In the genomic region with DNA sequence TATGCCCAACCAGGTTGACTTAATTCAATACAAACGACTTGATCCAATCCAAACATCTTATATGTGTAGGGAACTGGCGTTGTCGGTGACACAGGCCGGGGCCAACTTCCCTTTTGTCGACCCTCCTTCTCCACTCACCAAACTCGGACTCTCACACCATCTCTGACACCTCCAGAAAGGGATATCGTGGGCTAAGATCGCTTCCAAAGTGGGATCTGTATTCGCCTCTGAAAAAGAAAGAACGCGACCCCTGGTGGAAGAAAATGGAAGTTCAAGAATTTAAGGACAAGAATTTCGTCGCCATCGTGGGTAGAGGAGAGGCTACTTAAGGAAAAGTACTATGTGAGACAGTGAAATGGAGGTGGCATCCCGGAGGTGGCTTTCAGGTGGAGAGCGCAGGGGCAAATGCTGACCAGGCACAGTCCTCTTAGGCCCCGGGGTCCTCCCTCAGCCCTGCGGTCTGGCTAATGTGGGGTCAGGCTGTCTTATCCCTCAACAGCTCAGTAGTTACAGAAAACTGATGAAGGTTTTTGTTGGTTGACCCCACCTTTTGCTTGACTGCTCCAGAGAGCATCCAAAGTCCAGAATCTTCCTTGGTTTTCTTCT, we compare ENCODE assay signal across 9 mouse cellular contexts. TPM values are rescaled to one million over a fixed set of nuclear protein-coding genes. Genes with fewer than 3 reads are reported as not detected.
DNase-seq lines count a peak whose midpoint lies in the region; ATAC-seq lines count a peak whose summit lies in the region.
"Had no signal": no experiment of that assay in that cellular context is flagged by ENCODE, and none has a peak within 500 bp of the region (broad histone marks: within the 10 kb centered on the region; RNA-seq: fewer than 3 reads in every experiment).

No protein-coding gene starts in this region.

- intact Hi-C loops in left cerebral cortex, postnatal 14 days (cut with DNase I): loop anchor here (1.0 to 5.0 kb wide), 2 partner anchors 310 to 329 kb away; no protein-coding TSS in a partner anchor

- 3% methylated on average over 18 of the region's 18 CpGs for WGBS in forebrain, embryonic 11.5 days
- 5% methylated on average over 18 of the region's 18 CpGs for WGBS in hindbrain, embryonic 14.5 days
- WGBS in stomach, embryonic 15.5 days: 6% methylated on average over 18 of the region's 18 CpGs

- no peaks in the 10 kb centered on the region for H3K9me3 ChIP-seq in forebrain, embryonic 11.5 days (ENCODE audit: control insufficient read depth, low read length)
- H3K9me3 ChIP-seq in hindbrain, embryonic 14.5 days (ENCODE audit: control insufficient read depth, low read length): no peaks in the 10 kb centered on the region
- no peaks in the 10 kb centered on the region for H3K9me3 ChIP-seq in stomach, embryonic 15.5 days

- peak; percentile 45 for DNase-seq in right cerebral cortex, adult 18-20 months
- DNase-seq in right cerebral cortex, postnatal 25 days: no peak
- peak; percentile 72 for DNase-seq in c-Kit-positive CD71-positive TER-119-positive erythroid progenitor cells, embryonic 14.5 days (ENCODE audit: low spot score)
- peak; percentile 75 for DNase-seq in forebrain, embryonic 11.5 days (ENCODE audit: low spot score)
- peak; percentile 93 for DNase-seq in hindbrain, embryonic 14.5 days (ENCODE audit: low spot score)
- DNase-seq in left cerebral cortex, postnatal 14 days (ENCODE audit: low spot score in 2 of 2): peak; percentile 68 to 76

- 0 out of 2 replicates have a peak, but pooled peaks have one; percentile 15 for ATAC-seq in forebrain, embryonic 11.5 days (replicated peaks; ENCODE audit: low FRiP score)
- peak; percentile 29 for ATAC-seq in hindbrain, embryonic 14.5 days (ENCODE audit: low FRiP score)
- peak; percentile 28 for ATAC-seq in megakaryocyte-erythroid progenitor cell, adult 5-6 weeks (replicated peaks; ENCODE audit: low FRiP score, low TSS enrichment, poor library complexity, severe bottlenecking)
- no peak for ATAC-seq in stomach, embryonic 15.5 days (ENCODE audit: insufficient read depth, low FRiP score, low read depth)

- H3K4me1 ChIP-seq in forebrain, embryonic 11.5 days (replicated peaks; ENCODE audit: control insufficient read depth, insufficient read depth, low read length): peaks cover 27% of the 10 kb centered on the region
- 0 out of 2 replicates have a peak, but pooled peaks cover 8% of the 10 kb centered on the region for H3K4me1 ChIP-seq in hindbrain, embryonic 14.5 days (replicated peaks; ENCODE audit: control insufficient read depth, insufficient read depth, low read length)
- H3K4me1 ChIP-seq in stomach, embryonic 15.5 days: peaks cover 25% of the 10 kb centered on the region

- H3K4me2 ChIP-seq in forebrain, embryonic 11.5 days (ENCODE audit: low read depth, low read length, severe bottlenecking): peak overlapping the region; percentile 79; the same call in 1 of the 2 replicates
- H3K4me2 ChIP-seq in hindbrain, embryonic 14.5 days (replicated peaks): no peak overlapping the region
- peak overlapping the region; percentile 33; the same call in 1 of the 2 replicates for H3K4me2 ChIP-seq in stomach, embryonic 15.5 days

- no peaks in the 10 kb centered on the region for H3K36me3 ChIP-seq in forebrain, embryonic 11.5 days (ENCODE audit: control insufficient read depth, insufficient read depth, low read length)
- H3K36me3 ChIP-seq in hindbrain, embryonic 14.5 days (replicated peaks; ENCODE audit: control insufficient read depth, insufficient read depth): no peaks in the 10 kb centered on the region
- H3K36me3 ChIP-seq in stomach, embryonic 15.5 days: no peaks in the 10 kb centered on the region

- H3K27ac ChIP-seq in forebrain, embryonic 11.5 days (ENCODE audit: low read depth, low read length): no peak overlapping the region
- no peak overlapping the region for H3K27ac ChIP-seq in hindbrain, embryonic 14.5 days
- no peak overlapping the region for H3K27ac ChIP-seq in stomach, embryonic 15.5 days

- H3K4me3 ChIP-seq in forebrain, embryonic 11.5 days (ENCODE audit: low read depth, low read length): peak overlapping the region; percentile 11; the same call in 1 of the 2 replicates
- H3K4me3 ChIP-seq in hindbrain, embryonic 14.5 days (replicated peaks; ENCODE audit: low read length): no peak overlapping the region
- H3K4me3 ChIP-seq in stomach, embryonic 15.5 days (replicated peaks): peak overlapping the region; percentile 11

- H3K27me3 ChIP-seq in forebrain, embryonic 11.5 days (ENCODE audit: control insufficient read depth, insufficient read depth, low read length): peaks cover 3% of the 10 kb centered on the region; the same call in 1 of the 2 replicates
- peaks cover 68% of the 10 kb centered on the region for H3K27me3 ChIP-seq in hindbrain, embryonic 14.5 days (ENCODE audit: control insufficient read depth, insufficient read depth, low read length)
- H3K27me3 ChIP-seq in stomach, embryonic 15.5 days (replicated peaks): peaks cover 54% of the 10 kb centered on the region

- no peak overlapping the region for H3K9ac ChIP-seq in forebrain, embryonic 11.5 days (ENCODE audit: low read length)
- H3K9ac ChIP-seq in hindbrain, embryonic 14.5 days: no peak overlapping the region
- H3K9ac ChIP-seq in stomach, embryonic 15.5 days: no peak overlapping the region

RNA-seq across cellular contexts. Expression of gene Ostm1, which starts 53.7 kb away (rescaled TPM):
- polyA plus RNA-seq in forebrain, embryonic 11.5 days (2014; fragmentation: Nextera tagmentation; extraction: Ambion mirVana): 54.6 and 59.0 TPM in 2 replicates
- polyA plus RNA-seq in hindbrain, embryonic 14.5 days (2014; fragmentation: Nextera tagmentation; extraction: Ambion mirVana): 41.8 and 43.5 TPM in 2 replicates
- total RNA-seq in left cerebral cortex, postnatal 14 days (2021): 10 to 100 TPM; 46.8 to 48.8 TPM
- 20.9 and 44.1 TPM in 2 replicates for total RNA-seq in megakaryocyte-erythroid progenitor cell, adult 5-6 weeks (2014; fragmentation: Nextera tagmentation)
- 33.5 and 48.7 TPM in 2 replicates for total RNA-seq in megakaryocyte-erythroid progenitor cell, adult 5-6 weeks (2017)
- 13.0 and 13.2 TPM in 2 replicates for polyA plus RNA-seq in stomach, embryonic 15.5 days (2015; fragmentation: Nextera tagmentation; extraction: Ambion mirVana)

RNA-seq across cellular contexts. Expression of gene Nr2e1, which starts 53.9 kb away (rescaled TPM):
- 117 and 119 TPM in 2 replicates for polyA plus RNA-seq in forebrain, embryonic 11.5 days (2014; fragmentation: Nextera tagmentation; extraction: Ambion mirVana)
- polyA plus RNA-seq in hindbrain, embryonic 14.5 days (2014; fragmentation: Nextera tagmentation; extraction: Ambion mirVana): 0.23 TPM in 1 of 2 replicates, not detected in the other
- total RNA-seq in left cerebral cortex, postnatal 14 days (2021): 10 to 100 TPM; 11.0 to 13.8 TPM
- total RNA-seq in megakaryocyte-erythroid progenitor cell, adult 5-6 weeks (2014; fragmentation: Nextera tagmentation): not detected in 2 replicates
- not detected in 2 replicates for total RNA-seq in megakaryocyte-erythroid progenitor cell, adult 5-6 weeks (2017)
- polyA plus RNA-seq in stomach, embryonic 15.5 days (2015; fragmentation: Nextera tagmentation; extraction: Ambion mirVana): 0.14 TPM in 1 of 2 replicates, not detected in the other
- total RNA-seq: neutrophil, adult 5-6 weeks had no signal

Comparison
In these comparisons a context has a peak if more than half of its experiments do, and no peak if none do; other contexts are left out.
1. RNA of gene Nr2e1, which starts 53.9 kb away (polyA plus RNA-seq): 117 to 119 TPM in forebrain, embryonic 11.5 days; 0.14 TPM in stomach, embryonic 15.5 days and 0.23 TPM in hindbrain, embryonic 14.5 days; every median in the first group is over 10 times any median in the second.